Mouse (Mus musculus): ENCODE results near the gene Lmntd1. TPM values are rescaled to one million over a fixed set of nuclear protein-coding genes. Genes with fewer than 3 reads are reported as not detected.

Lmntd1 gene
- total RNA-seq, 1 experiment from 2014 or later, result 0.78 TPM

DNA sequence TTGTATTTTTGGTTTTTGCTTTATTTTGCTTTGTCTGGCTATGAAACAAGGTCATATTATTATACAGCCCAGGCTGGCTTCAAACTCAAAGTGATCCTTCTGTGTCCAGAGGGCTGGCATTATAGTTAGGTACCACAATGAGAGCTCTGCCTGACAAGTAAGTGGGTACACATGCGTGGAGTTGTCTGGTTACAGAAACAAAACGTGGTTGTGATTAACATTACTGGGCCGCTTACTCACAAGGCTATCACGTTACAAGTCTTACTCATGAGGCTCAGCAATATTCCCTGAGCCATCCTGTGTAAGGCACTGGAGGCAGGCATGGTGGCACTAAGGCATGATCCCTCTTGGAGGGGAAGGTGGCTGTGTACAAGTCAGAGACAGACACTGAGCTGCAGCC, 49.4 kb downstream of the Lmntd1 start:
- DNase-seq, result no peak

DNA sequence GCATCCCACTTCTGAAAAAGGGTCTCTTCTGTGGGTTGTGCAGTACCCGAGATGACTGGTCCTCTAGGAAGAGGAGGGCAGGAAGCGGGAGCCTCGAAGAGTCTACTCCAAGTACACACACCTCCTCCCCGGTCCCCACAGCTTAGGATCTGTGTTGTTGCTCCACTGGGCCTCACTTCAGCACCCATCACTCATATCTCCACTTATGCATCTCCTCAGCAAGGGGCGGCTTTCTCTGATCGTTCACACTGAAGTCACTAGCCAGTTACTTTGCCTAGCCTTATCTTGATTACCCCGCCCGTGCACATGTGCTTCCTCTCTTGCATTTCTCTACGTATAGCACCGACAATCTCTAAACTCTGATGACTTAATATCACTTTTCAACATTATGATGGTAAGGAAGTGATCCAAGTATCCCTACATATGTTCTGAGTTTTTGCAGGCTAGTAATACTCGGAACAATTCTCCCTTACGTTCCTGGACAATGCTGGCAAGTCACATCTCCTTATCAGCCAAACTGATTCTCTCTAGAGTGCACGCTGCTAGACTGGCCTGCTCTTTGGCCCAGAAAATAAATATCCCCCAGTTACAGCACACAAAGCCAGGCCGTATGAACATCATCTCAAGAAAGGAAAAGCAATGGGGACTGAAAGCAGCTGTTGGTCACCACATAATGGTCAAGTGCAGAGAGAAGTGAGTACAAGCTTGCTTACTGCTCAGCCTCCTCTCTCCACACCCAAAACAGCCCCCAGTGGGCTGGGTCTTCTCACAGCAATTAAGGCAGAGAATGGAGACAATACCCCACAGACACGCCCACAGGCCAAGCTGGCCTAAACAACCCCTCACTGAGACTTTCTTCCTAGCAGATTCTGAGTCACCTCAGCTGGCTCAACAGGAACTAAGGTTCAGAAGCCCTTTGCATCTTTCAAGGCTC, 56.8 kb downstream of the Lmntd1 start:
- no peak for DNase-seq

GRCm38 (mm10) chr6:145553226-145553625, 60.9 kb downstream of the Lmntd1 start:
- DNase-seq, result no peak

DNA sequence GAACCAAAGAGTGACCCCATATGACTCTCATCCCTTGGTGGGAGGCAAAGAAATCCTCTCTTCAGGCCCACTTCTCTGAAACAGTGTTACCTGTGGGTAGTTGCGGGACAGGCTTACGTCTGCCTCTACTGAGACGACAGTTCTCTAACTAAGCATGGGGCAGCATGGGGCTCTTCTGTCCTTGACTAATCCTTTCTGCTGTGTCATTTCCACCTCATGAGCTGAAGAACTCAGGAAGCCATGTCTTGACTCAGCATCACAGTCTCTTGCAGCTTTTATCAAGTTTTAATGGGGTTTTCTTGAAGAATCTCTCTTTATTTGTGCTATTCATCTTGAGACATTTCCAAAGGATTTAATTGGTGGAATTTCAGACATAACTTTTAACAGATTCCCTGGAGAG, 61.3 kb downstream of the Lmntd1 start:
- no peak for DNase-seq

DNA sequence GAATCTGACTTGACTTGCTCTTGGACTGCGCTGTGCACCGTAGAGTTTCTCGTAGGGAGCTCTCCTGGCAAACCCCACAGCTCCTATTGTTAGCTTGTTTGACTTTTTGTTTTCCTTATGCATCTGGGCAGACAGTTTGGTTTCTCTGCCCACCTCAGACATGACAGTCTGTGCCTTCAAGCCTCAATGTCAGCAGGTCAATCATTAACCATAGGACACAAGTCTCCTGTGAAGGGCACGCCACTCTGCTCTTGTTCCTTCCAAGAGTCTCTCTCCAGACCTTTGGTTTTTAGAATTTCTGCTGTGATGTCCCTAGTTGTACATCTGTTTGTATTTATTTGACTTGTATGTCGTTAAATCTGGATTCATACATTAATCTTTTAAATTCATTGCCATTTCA, 63.1 kb downstream of the Lmntd1 start:
- DNase-seq, result no peak

DNA sequence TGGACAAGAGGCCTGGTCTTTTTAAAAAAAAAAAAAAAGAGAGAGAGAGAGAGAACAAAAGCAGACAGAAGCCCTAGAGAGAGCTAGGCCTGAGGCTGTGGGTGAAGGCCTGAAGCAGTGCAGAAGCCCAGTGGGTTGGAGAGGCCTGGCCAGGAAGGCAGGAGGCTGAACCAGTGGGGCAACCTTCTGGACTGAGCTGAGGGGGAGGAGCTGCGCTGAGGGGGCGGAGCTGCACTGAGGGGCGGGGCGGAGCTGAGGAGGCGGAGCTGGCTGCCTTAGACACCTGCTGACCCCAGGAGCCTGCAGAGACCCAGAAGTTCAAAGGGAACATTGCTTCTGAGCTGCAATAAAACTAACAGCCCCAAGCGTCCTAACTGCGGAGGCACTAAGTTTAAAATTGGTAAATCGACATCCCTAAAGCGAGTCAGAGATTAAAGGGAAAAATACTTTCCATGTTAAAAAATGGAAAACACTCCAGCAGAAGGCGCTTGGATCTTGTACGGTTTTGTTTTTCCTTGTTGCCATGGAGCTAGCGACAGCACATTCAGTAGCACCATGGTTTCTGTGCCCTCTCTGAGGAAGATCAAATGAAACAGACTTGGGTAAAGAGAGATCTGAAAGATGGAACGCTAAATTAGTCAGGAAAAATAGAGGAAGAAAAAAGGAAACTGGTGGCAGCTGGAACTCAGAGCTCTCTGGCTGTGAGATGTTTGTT, 68.0 kb downstream of the Lmntd1 start:
- DNase-seq, result no peak

DNA sequence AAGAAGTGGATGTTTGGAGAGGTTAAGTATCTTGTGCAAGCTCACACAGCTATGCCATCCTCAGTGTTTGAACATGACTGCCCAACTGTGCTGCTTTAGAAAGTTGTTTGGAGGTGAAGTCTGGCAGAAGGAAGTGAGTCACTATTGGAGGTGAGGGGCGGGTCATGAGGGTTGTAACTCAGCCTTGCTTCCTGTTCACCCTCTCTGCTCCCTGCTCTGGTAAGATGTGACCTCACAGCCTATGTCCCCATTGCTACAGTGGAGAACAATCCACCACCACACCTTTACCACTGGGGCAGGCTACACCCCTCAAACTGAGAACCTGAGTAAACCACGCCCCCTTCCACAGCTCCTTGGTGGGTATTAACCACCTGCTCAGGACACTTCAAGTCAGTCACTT, 69.3 kb downstream of the Lmntd1 start:
- no peak for DNase-seq

GRCm38 (mm10) chr6:145544304-145544703, 69.8 kb downstream of the Lmntd1 start:
- DNase-seq, result no peak

DNA sequence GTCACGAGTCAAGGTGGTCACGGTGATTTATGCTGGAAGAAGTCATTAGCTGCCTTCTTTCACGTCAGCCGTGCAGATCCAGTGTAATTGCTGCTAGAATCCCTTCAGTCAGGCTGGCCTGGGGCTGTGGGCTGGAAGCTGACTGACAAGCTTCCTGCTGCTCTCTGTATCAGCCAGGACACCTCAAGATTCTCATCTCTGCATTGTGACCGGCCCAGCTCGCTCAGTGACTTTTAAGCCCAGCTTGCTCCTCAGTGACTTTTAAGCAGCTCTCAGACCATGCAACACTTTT, 74.6 kb downstream of the Lmntd1 start:
- no peak for DNase-seq

DNA sequence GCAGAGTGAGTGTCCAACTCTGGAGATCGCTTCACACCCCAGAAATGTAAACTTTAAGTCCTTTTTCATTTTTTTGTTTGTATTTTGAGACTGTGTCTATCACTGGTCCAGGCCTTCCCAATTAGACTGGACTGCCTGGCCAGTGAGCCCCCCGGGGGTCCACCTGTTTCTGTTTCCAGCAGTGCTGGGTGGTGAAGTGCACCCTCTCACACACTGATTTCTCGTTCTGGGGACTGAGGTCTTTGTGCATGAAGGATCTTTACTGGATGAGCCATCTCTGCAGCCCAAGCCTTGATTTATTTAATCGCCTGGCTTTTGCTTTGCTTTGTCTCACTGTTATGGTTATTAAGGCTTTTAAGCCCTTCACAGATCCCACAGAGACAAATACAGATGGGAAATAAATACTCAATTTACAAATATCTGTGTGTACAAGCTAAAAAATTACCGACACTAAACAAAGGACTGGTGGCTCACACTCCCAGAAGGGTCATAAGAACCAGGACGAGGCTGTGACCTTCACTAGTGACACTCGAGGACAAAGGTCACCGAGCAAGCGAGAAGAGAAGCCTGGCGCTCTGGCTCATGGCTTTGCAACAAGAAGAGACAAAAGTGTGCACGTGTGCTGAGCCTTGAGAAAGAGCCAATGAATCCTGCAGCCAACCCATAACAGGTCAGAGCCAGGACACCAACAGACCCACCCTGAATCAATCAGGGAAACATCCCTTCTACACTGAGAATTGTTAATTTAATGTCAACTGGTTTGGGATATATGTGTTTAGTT, 75.1 kb downstream of the Lmntd1 start:
- DNase-seq, result peak; percentile 66

- DNase-seq, result no peak
Measured at GRCm38 (mm10) chr6:145530464-145530863, 83.7 kb downstream of the Lmntd1 start.

GRCm38 (mm10) chr6:145523337-145523736, 90.8 kb downstream of the Lmntd1 start:
- no peak for DNase-seq

DNA sequence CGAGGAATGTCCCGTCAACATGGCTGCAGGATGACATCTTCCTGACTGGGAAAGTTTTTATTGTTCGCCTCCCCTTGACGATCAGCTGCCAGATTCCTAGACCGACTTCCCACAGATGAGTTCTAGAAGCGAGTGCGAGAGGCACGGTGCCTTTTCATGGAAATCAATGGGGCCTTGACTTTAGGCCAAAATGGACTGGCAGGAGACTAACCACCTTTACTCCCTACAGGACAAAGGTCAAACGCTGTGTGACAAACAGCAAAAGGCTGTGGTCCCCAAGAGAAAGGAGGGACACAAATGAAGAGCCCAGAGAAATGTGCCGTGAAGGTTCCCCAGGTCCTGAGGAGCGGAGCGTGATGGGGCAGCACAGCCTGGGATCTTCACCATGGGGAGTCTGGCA, 91.5 kb downstream of the Lmntd1 start:
- DNase-seq, result no peak

GRCm38 (mm10) chr6:145517002-145517401, 97.1 kb downstream of the Lmntd1 start:
- no peak for DNase-seq

DNA sequence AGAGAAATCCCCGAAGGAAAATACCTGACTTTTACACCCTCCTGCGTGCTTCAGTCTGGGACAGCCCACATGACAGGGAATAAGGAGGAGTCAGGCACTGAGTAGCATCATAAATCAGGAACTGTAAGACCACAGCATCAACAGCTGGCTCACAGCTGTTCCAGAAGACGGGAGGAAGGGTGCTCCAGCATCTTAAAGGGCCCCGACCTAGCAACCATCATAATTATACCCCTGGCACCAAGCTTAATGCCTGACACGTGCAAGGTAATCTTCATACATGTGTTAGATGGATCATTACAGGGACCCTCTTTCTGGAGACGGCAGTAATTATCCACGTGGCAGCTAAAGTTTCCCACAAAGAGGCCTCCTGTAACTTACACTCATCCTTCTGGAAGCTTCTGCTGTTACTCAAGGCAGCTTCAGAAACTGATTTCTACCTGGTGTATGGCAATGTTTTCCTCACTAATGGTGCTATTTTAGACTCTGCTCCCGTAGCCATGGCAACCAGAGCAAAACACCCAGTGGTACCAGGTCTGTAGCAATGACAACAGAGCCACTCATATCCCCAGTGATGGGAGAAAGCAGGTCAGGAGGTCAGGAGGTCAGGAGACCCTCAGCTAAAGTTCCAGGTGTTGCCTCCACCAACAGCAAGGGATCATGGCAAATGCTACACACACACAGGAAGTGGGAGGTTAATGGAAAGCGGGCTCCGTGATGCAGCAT, 98.1 kb downstream of the Lmntd1 start:
- DNase-seq, result no peak

GRCm38 (mm10) chr6:145511265-145511664, 102.9 kb downstream of the Lmntd1 start:
- DNase-seq, result no peak

DNA sequence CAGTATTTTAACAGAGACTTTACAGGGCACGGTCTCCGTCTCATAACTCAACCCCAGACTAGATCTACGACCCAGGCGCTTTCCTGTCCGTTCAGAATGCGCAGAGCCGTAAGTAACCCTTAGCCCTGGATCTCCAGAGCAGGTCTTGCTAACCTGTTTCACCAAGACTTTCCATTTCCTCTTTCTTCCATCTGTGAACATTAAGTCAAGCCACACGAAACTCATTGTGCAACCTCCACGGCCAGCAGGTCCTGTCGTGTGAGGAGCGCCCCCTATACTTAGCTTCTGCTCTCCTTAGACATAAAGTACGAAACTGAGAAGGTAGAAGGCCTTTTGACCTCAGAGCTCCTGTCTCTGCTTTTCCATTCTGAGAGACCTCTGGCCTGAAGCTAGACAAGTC, 105.3 kb downstream of the Lmntd1 start:
- DNase-seq, result no peak

- DNase-seq, result no peak
Measured at GRCm38 (mm10) chr6:145501751-145502150, 112.4 kb downstream of the Lmntd1 start.

DNA sequence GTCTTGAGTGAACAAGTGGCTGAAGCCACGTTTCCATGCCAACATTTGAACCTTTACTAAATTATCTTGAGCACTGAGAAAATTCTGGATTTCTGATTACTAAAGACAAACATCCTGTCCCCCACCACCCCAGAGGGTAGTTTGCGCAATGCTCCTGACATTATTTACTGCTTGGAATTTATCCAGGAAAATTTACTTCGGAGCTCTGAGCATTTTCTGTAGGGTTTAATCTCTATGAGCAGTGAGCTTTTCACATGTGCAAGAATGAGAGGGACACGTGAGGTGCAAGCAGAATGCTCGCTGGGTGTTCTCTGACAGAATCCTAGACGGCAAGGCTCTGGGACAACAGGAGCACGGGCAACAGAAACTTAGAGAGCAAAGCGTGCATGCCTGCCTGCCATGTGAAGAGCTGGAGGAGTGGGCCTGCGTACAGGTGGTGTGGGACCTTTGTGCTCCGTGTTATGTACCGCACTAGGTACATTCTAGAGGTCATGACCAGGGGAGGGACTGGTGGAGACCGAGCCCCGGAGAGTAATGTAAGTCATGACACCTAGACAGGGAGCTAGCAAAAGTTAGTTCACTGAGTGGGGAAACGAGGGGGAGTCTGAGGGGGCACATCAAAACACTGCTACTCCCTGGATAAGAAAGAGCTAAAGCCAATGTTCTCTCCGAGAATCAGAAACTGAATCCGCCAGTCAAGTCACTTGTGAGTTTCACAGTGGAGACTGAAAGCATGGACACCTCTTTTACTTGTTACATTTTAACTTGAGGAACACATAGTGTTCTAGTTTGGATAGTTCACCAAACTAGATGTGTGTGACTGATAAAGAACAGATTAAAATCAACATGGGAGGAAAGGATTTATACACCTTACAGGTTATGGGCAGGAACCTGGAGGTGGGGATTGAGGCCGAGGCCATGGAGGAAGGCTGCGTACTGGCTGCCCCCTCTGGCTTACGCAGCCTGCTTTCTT, 114.3 kb downstream of the Lmntd1 start:
- DNase-seq, result peak; percentile 38

DNA sequence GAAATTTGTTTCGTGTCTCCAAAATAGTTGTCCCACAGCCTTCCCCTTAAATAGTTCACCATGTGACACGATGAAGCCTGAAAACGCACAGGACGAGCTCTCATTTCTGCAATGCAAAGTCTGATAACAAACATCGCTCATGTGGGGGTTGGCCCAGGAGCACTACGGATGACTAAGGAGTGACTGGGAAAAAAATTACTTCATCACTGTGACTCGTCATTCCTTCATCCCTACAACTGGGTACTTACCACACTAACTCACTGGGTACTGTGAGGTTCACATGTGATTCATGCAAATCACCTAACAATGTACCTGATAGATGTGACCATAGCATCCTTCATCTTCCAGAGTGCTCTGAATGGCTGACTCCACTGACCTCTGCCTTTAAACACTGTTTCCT, 118.4 kb downstream of the Lmntd1 start:
- DNase-seq, result no peak

DNA sequence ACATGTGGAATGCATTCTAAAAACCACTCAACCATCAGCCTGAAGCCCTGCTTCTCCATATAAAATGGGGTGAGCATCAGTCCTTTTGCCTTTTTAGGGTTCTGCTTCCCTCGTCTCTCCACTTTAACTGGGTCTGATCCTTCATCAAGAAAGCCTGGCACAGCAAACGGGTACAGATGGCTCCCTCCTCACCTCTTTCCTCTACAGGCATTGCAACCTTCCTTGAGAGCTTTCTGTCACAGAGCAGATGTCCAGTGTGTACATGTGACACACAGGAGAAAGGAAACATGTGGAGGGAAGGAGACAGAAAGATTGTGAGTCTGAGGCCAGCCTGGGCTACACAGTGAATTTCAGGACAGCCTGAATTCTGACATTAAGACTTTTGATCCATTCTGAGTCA, 125.9 kb downstream of the Lmntd1 start:
- DNase-seq, result no peak

Measured in adrenal gland, postnatal 14 days (tissue).